ENCODE assay signal across 15 mouse cellular contexts in genomic region chr1:130789512-130790451, GRCm38 (mm10). TPM values are rescaled to one million over a fixed set of nuclear protein-coding genes. Genes with fewer than 3 reads are reported as not detected.
DNase-seq lines count a peak whose midpoint lies in the region; ATAC-seq lines count a peak whose summit lies in the region.
"Had no signal": no experiment of that assay in that cellular context is flagged by ENCODE, and none has a peak within 500 bp of the region (broad histone marks: within the 10 kb centered on the region; RNA-seq: fewer than 3 reads in every experiment).

No protein-coding gene starts in this region.

- no peaks in the 10 kb centered on the region for H3K9me3 ChIP-seq in liver, embryonic 12.5 days (replicated peaks)
- 0 out of 2 replicates have a peak, but pooled peaks cover 5% of the 10 kb centered on the region for H3K9me3 ChIP-seq in forebrain, embryonic 14.5 days (replicated peaks; ENCODE audit: control insufficient read depth, low read length)
- no peaks in the 10 kb centered on the region for H3K9me3 ChIP-seq in intestine, embryonic 15.5 days
- no peaks in the 10 kb centered on the region for H3K9me3 ChIP-seq in stomach, embryonic 15.5 days

- WGBS in liver, embryonic 12.5 days (ENCODE audit: insufficient replicate concordance) = 35% methylated on average over 3 of the region's 3 CpGs
- WGBS in forebrain, embryonic 14.5 days = 43% methylated on average over 3 of the region's 3 CpGs
- WGBS in intestine, embryonic 15.5 days = 80% methylated on average over 3 of the region's 3 CpGs
- WGBS in stomach, embryonic 15.5 days = 66% methylated on average over 3 of the region's 3 CpGs

- H3K27me3 ChIP-seq in liver, embryonic 12.5 days (replicated peaks) = peaks cover 13% of the 10 kb centered on the region
- H3K27me3 ChIP-seq in forebrain, embryonic 14.5 days (replicated peaks; ENCODE audit: control insufficient read depth, insufficient read depth, low read length) = no peaks in the 10 kb centered on the region
- H3K27me3 ChIP-seq in intestine, embryonic 15.5 days (replicated peaks) = no peaks in the 10 kb centered on the region
- H3K27me3 ChIP-seq in stomach, embryonic 15.5 days (replicated peaks) = no peaks in the 10 kb centered on the region
- H3K27me3 ChIP-seq: neural tube, embryonic 13.5 days had no signal

- DNase-seq in liver = no peak
- peak; percentile 33 for DNase-seq in forebrain, embryonic 14.5 days (ENCODE audit: low spot score)
- no peak for DNase-seq in right cerebral cortex, adult 2 months (ENCODE audit: low spot score in 2 of 2)
- DNase-seq: cerebellum, adult 2 months; gastrocnemius, postnatal 36 days; heart, postnatal 4 days; kidney, postnatal 14 days; layer of hippocampus, postnatal 36 days; right cerebral cortex, postnatal 25 days had no signal

- H3K27ac ChIP-seq in liver, embryonic 12.5 days = no peak overlapping the region
- H3K27ac ChIP-seq in forebrain, embryonic 14.5 days (ENCODE audit: low read depth, low read length) = no peak overlapping the region
- no peak overlapping the region for H3K27ac ChIP-seq in intestine, embryonic 15.5 days
- H3K27ac ChIP-seq in stomach, embryonic 15.5 days = no peak overlapping the region
- H3K27ac ChIP-seq: neural tube, embryonic 13.5 days had no signal

- peak; percentile 62 for ATAC-seq in liver, embryonic 12.5 days
- peak; percentile 37; the same call in 1 of the 2 replicates for ATAC-seq in forebrain, embryonic 14.5 days
- peak; percentile 42 for ATAC-seq in intestine, embryonic 15.5 days
- ATAC-seq in stomach, embryonic 15.5 days (ENCODE audit: insufficient read depth, low FRiP score, low read depth) = peak; percentile 50; the same call in 1 of the 2 replicates
- no peak for ATAC-seq in megakaryocyte, adult 5-6 weeks (ENCODE audit: poor library complexity, severe bottlenecking)

- no peaks in the 10 kb centered on the region for H3K4me1 ChIP-seq in liver, embryonic 12.5 days
- H3K4me1 ChIP-seq in forebrain, embryonic 14.5 days (ENCODE audit: control insufficient read depth, insufficient read depth, low read length) = no peaks in the 10 kb centered on the region
- H3K4me1 ChIP-seq in intestine, embryonic 15.5 days (replicated peaks) = no peaks in the 10 kb centered on the region
- H3K4me1 ChIP-seq in stomach, embryonic 15.5 days = no peaks in the 10 kb centered on the region
- H3K4me1 ChIP-seq: neural tube, embryonic 13.5 days had no signal

- no peak overlapping the region for H3K4me3 ChIP-seq in liver, embryonic 12.5 days
- H3K4me3 ChIP-seq in forebrain, embryonic 14.5 days (ENCODE audit: low read depth, low read length) = no peak overlapping the region
- no peak overlapping the region for H3K4me3 ChIP-seq in intestine, embryonic 15.5 days (replicated peaks)
- no peak overlapping the region for H3K4me3 ChIP-seq in stomach, embryonic 15.5 days (replicated peaks)
- H3K4me3 ChIP-seq: neural tube, embryonic 13.5 days had no signal

- H3K9ac ChIP-seq in liver, embryonic 12.5 days = no peak overlapping the region
- H3K9ac ChIP-seq in forebrain, embryonic 14.5 days (ENCODE audit: low read length) = no peak overlapping the region
- H3K9ac ChIP-seq in intestine, embryonic 15.5 days = no peak overlapping the region
- no peak overlapping the region for H3K9ac ChIP-seq in stomach, embryonic 15.5 days
- H3K9ac ChIP-seq: neural tube, embryonic 13.5 days had no signal

- H3K36me3 ChIP-seq in liver, embryonic 12.5 days = no peaks in the 10 kb centered on the region
- no peaks in the 10 kb centered on the region for H3K36me3 ChIP-seq in forebrain, embryonic 14.5 days (ENCODE audit: control insufficient read depth, insufficient read depth, low read length)
- no peaks in the 10 kb centered on the region for H3K36me3 ChIP-seq in intestine, embryonic 15.5 days
- H3K36me3 ChIP-seq in stomach, embryonic 15.5 days = no peaks in the 10 kb centered on the region
- H3K36me3 ChIP-seq: neural tube, embryonic 13.5 days had no signal

- no peak overlapping the region for H3K4me2 ChIP-seq in liver, embryonic 12.5 days
- no peak overlapping the region for H3K4me2 ChIP-seq in forebrain, embryonic 14.5 days (ENCODE audit: low read length)
- no peak overlapping the region for H3K4me2 ChIP-seq in intestine, embryonic 15.5 days (replicated peaks)
- H3K4me2 ChIP-seq in stomach, embryonic 15.5 days = no peak overlapping the region
- H3K4me2 ChIP-seq: neural tube, embryonic 13.5 days had no signal

RNA-seq across cellular contexts. Expression of gene Fcamr, which starts 10.9 kb away (rescaled TPM):
- polyA plus RNA-seq in liver, embryonic 12.5 days (2016; fragmentation: Nextera tagmentation; extraction: Ambion mirVana) = not detected in 2 replicates
- not detected in 2 replicates for polyA plus RNA-seq in forebrain, embryonic 14.5 days (2014; fragmentation: Nextera tagmentation; extraction: Ambion mirVana)
- polyA plus RNA-seq in intestine, embryonic 15.5 days (2015; fragmentation: Nextera tagmentation; extraction: Ambion mirVana) = 0.18 and 0.21 TPM in 2 replicates
- polyA plus RNA-seq in stomach, embryonic 15.5 days (2015; fragmentation: Nextera tagmentation; extraction: Ambion mirVana) = 0.17 and 0.22 TPM in 2 replicates
- not detected in 2 replicates for total RNA-seq in megakaryocyte, adult 5-6 weeks (2015)
- not detected in 2 replicates for total RNA-seq in megakaryocyte, adult 5-6 weeks (2017)
- total RNA-seq: adrenal gland, postnatal 4 days; layer of hippocampus, postnatal 36 days had no signal
- polyA plus RNA-seq: neural tube, embryonic 13.5 days had no signal

RNA-seq across cellular contexts. Expression of gene Pigr, which starts 36.7 kb away (rescaled TPM):
- polyA plus RNA-seq in liver, embryonic 12.5 days (2016; fragmentation: Nextera tagmentation; extraction: Ambion mirVana) = 0.11 and 0.13 TPM in 2 replicates
- polyA plus RNA-seq in forebrain, embryonic 14.5 days (2014; fragmentation: Nextera tagmentation; extraction: Ambion mirVana) = not detected in 2 replicates
- 0.96 and 2.5 TPM in 2 replicates for polyA plus RNA-seq in intestine, embryonic 15.5 days (2015; fragmentation: Nextera tagmentation; extraction: Ambion mirVana)
- polyA plus RNA-seq in stomach, embryonic 15.5 days (2015; fragmentation: Nextera tagmentation; extraction: Ambion mirVana) = 0.36 and 0.48 TPM in 2 replicates
- total RNA-seq in megakaryocyte, adult 5-6 weeks (2015) = not detected in 2 replicates
- total RNA-seq in megakaryocyte, adult 5-6 weeks (2017) = not detected in 2 replicates
- total RNA-seq: heart, postnatal 4 days; layer of hippocampus, postnatal 36 days had no signal
- polyA plus RNA-seq: neural tube, embryonic 13.5 days had no signal

RNA-seq across cellular contexts. Expression of gene AA986860, which starts 58.0 kb away (rescaled TPM):
- 8.0 and 8.5 TPM in 2 replicates for polyA plus RNA-seq in liver, embryonic 12.5 days (2016; fragmentation: Nextera tagmentation; extraction: Ambion mirVana)
- polyA plus RNA-seq in forebrain, embryonic 14.5 days (2014; fragmentation: Nextera tagmentation; extraction: Ambion mirVana) = 0.43 and 0.54 TPM in 2 replicates
- 58.1 and 62.2 TPM in 2 replicates for polyA plus RNA-seq in intestine, embryonic 15.5 days (2015; fragmentation: Nextera tagmentation; extraction: Ambion mirVana)
- polyA plus RNA-seq in stomach, embryonic 15.5 days (2015; fragmentation: Nextera tagmentation; extraction: Ambion mirVana) = 32.3 and 36.7 TPM in 2 replicates
- total RNA-seq in megakaryocyte, adult 5-6 weeks (2015) = 0.54 and 0.87 TPM in 2 replicates
- 0.11 and 0.33 TPM in 2 replicates for total RNA-seq in megakaryocyte, adult 5-6 weeks (2017)
